Mouse (Mus musculus) kidney, adult 2 months (tissue): Measurements from ENCODE around the gene Shisa8. TPM values are rescaled to one million over a fixed set of nuclear protein-coding genes. Genes with fewer than 3 reads are reported as not detected.

Source experiments
- DNase-seq: peaks from one replicate; pipeline ENCODE4 v3.0.0; 2021
- H3K27ac ChIP-seq: fragments of 200-500 bp; 2 replicates; pipeline ENCODE4 v1.5.1; 2012; ENCODE audit warnings: low read depth, low read length, control low read depth, inconsistent platforms; ENCODE audit not compliant: insufficient read depth
- H3K27me3 ChIP-seq: fragments of 200-500 bp; replicated peaks from 2 replicates; pipeline ENCODE4 v1.6.1; 2012; ENCODE audit warnings: mild to moderate bottlenecking, moderate library complexity, low read length, inconsistent platforms; ENCODE audit not compliant: control insufficient read depth, insufficient read depth
- H3K36me3 ChIP-seq: fragments of 200-500 bp; 2 replicates; pipeline ENCODE4 v1.6.1; 2012; ENCODE audit warnings: mild to moderate bottlenecking, moderate library complexity, low read length, inconsistent platforms; ENCODE audit not compliant: control insufficient read depth, insufficient read depth
- H3K4me1 ChIP-seq: fragments of 200-500 bp; 2 replicates; pipeline ENCODE4 v1.6.1; 2011; ENCODE audit warnings: low read length; ENCODE audit not compliant: control insufficient read depth, insufficient read depth
- H3K4me3 ChIP-seq: fragments of 200-500 bp; 2 replicates; pipeline ENCODE4 v1.5.1; 2011; ENCODE audit warnings: mild to moderate bottlenecking, low read depth, low read length, control low read depth; ENCODE audit not compliant: insufficient read depth
- CTCF ChIP-seq: fragments of 200-500 bp; conservative IDR thresholded peaks from 2 replicates; pipeline ENCODE4 v1.5.1; 2011; ENCODE audit warnings: low read depth, mild to moderate bottlenecking, control low read depth, low read length, moderate library complexity, mixed read lengths; ENCODE audit not compliant: insufficient read depth, insufficient read length
- POLR2A ChIP-seq: fragments of 200-500 bp; IDR thresholded peaks from one replicate; pipeline ENCODE4 v1.6.1; 2011; ENCODE audit warnings: low read depth, low read length, control low read depth
- WGBS: fragments of 180-500 bp; shearing (Covaris S2); methylation state at CpG from one replicate; pipeline ENCODE4 v1.1.7; 2018; 5-methylcytosine and 5-hydroxymethylcytosine counted together
- polyA plus RNA-seq: library from polyadenylated mRNA; depleted of rRNA; stranded (reverse); fragments of >200 nt; gene quantifications from 2 replicates; pipeline ENCODE4 v1.2.3, GENCODE M21; 2012

The Shisa8 gene
- polyA plus RNA-seq, 1 experiment, result 0.09 TPM

DNA sequence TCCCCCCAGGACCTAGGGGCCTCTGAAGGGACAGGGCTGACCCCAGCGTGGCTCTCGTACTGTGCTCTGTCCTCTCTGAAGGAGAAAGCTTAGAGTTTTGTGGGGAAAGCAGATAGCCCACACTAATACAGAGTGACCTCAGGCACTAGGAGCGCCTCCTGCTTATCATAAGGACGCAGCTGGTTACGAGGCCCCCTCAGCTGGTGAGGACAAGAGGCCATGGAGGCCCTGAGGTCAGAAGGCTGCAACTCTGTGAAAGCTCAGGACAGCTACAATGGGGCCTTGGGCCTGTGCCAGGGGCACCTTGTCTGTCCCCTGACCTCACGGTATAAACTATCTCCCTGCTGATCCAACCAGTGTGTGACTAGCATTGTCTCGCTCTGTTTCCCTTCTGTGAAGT lies 28.4 kb downstream of the Shisa8 start:
- Histone ChIP-seq H3K27ac (peak overlapping the region; percentile 82), H3K4me3 (no peak overlapping the region), H3K27me3 (no peaks in the 10 kb centered on the region), H3K4me1 (peaks cover 12% of the 10 kb centered on the region), H3K36me3 (peaks cover 1% of the 10 kb centered on the region)
- peak; percentile 80 for DNase-seq
- WGBS, result 57% methylated on average over 7 of the region's 7 CpGs
- TF ChIP-seq POLR2A (no peak), CTCF (no peak)

DNA sequence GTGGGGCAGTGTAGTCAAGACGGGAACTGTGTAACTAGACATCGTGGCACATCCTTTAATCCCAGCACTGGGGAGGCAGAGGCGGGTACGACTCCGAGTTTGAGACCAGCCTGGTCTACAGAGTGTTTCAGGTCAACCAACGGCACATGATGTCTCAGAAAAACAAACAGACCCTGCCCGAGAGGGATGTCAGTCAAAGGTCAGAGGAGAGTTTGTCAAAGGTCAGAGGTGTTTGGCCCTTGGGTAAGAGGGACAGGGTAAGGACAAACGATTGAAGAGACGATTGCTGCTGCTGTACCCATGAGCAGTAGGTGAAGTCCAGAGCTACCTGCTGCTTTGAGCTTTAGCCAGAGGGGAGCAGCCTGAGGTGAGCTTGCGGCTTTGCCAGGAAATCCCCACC lies 29.0 kb downstream of the Shisa8 start:
- peak overlapping the region; percentile 82 for H3K27ac ChIP-seq

DNA sequence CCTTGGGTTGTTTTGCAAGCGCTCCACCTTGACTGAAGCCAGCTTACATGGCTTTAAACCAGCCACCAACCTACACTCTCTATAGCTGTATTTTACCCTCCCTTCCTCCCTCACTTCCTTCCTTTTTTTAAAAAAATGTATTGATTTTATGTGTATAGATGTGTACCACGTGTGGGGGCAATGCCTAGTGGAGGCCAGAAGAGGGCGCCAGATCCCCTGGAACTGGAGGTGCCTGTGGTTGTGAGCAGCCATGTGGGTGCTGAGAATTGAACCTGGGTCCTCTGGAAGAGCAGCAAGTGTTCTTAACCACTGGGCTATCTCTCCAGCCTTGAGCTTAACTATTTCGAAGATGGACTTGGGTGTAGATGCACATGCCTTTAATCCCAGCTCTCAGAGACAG lies 30.3 kb downstream of the Shisa8 start:
- 0 out of 2 replicates have a peak, but pooled peaks have one; percentile 20 for TF ChIP-seq CTCF
- TF ChIP-seq POLR2A, result no peak
- Histone ChIP-seq H3K27me3 (no peaks in the 10 kb centered on the region), H3K4me3 (no peak overlapping the region), H3K4me1 (peaks cover 12% of the 10 kb centered on the region), H3K36me3 (peaks cover 3% of the 10 kb centered on the region), H3K27ac (no peak overlapping the region)
- DNase-seq, result no peak
- WGBS, result 94% methylated on average over 4 of the region's 4 CpGs

More for the DNA sequence above, 29.0 kb downstream of the Shisa8 start:
- Histone ChIP-seq H3K4me3 (no peak overlapping the region), H3K36me3 (peaks cover 1% of the 10 kb centered on the region), H3K4me1 (peaks cover 12% of the 10 kb centered on the region), H3K27me3 (no peaks in the 10 kb centered on the region)
- peak; percentile 29 for DNase-seq
- TF ChIP-seq POLR2A, result no peak
- no peak for TF ChIP-seq CTCF
- WGBS, result 62% methylated on average over 10 of the region's 10 CpGs

DNA sequence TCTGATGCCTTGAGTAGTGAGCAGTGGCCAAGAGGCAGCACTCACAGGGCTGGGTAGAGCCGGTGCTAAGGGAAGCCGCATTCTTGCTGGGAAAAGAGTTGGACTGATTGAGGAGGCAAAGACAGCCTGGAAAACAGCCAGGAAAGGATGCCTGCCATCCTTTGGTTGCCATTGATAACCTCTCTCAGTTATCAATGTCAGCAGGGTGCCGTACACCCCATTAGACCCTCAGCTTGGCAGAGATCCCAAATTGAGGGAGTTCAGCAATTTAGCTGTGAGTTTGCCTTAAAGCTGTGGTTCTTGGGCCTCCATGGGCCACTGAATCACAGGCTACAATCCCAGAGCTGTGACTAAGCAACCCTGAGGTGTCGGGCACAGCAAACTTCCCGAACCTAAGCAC lies 31.5 kb downstream of the Shisa8 start:
- Histone ChIP-seq H3K27me3 (no peaks in the 10 kb centered on the region), H3K4me1 (peaks cover 12% of the 10 kb centered on the region), H3K36me3 (peaks cover 3% of the 10 kb centered on the region), H3K4me3 (no peak overlapping the region), H3K27ac (no peak overlapping the region)
- 87% methylated on average over 5 of the region's 5 CpGs for WGBS
- no peak for DNase-seq
- TF ChIP-seq POLR2A, result no peak

DNA sequence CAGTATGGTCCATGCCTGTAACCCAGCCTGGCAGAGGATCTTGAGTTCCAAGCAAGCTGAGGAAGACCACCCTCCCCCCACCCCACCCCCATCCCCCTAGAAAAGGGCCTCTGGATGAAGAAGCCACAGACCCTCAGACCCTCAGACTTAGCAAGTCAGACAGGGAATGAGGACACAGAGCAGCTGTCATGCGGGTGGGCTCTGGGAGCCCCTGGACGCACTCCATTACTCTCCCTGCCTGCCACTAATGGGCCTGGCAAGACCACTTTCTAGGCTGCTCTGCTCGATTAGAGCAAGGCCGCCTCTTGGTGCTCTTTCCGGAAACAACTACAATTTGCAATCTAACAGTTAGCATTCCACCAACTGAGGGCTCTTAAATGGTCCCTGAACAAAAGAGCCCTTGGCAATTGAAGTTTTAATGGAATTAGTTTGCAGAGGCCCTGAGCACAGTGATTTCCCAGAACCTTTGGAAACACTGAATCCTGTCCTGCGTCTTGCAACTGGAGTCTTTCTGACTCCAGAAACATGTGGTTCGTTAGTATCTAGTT lies 34.8 kb downstream of the Shisa8 start:
- Histone ChIP-seq H3K4me3 (no peak overlapping the region), H3K36me3 (peaks cover 4% of the 10 kb centered on the region), H3K27me3 (no peaks in the 10 kb centered on the region), H3K27ac (no peak overlapping the region), H3K4me1 (no peaks in the 10 kb centered on the region)
- DNase-seq, result no peak
- 80% methylated on average over 7 of the region's 7 CpGs for WGBS
- TF ChIP-seq POLR2A (no peak), CTCF (no peak)

DNA sequence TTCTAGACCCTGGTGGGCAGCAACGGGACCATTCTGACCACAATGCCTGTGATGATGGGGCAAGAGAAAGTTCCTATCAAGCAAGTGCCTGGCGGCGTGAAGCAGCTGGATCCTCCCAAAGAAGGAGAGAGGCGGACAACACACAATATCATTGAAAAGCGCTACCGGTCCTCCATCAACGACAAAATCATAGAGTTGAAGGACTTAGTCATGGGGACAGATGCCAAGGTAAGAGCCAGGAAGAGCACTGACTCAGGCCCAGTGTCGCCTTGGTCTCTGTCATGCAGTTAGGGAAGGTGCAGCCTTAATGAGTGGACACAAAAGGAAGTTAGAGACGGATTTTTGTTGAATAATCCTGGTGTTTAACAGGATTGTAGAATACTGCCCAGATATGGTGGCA lies 37.5 kb downstream of the Shisa8 start:
- 96% methylated on average over 9 of the region's 9 CpGs for WGBS
- H3K36me3 ChIP-seq, result peaks cover 3% of the 10 kb centered on the region
- TF ChIP-seq CTCF (no peak), POLR2A (no peak)
- no peak for DNase-seq
- no peaks in the 10 kb centered on the region for H3K4me1 ChIP-seq
- H3K27me3 ChIP-seq, result no peaks in the 10 kb centered on the region
- no peak overlapping the region for H3K4me3 ChIP-seq
- H3K27ac ChIP-seq, result no peak overlapping the region

DNA sequence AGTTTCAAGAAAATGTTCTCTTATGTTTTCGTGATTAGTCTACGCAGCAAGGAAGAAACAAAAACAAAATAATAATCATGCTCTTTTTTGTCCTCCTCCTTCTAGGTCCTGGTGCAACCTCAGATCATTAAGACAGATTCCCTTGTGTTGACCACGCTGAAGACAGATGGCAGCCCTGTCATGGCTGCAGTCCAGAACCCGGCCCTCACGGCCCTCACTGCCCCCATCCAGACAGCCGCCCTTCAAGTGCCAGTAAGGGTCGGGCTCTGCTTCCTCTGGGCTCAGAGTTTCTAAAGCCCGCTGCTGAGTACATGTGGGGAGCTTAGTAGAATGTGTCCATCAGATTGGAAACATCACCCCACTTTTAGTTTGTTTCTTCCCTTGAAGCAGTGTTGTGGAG lies 40.0 kb downstream of the Shisa8 start:
- 71% methylated on average over 8 of the region's 8 CpGs for WGBS
- no peak for TF ChIP-seq POLR2A
- TF ChIP-seq CTCF, result no peak
- Histone ChIP-seq H3K4me3 (no peak overlapping the region), H3K27ac (no peak overlapping the region), H3K36me3 (peaks cover 1% of the 10 kb centered on the region), H3K4me1 (peaks cover 11% of the 10 kb centered on the region; the same call in 1 of the 2 replicates), H3K27me3 (no peaks in the 10 kb centered on the region)
- no peak for DNase-seq
